ENCODE assay signal across 8 mouse cellular contexts in the genomic region with DNA sequence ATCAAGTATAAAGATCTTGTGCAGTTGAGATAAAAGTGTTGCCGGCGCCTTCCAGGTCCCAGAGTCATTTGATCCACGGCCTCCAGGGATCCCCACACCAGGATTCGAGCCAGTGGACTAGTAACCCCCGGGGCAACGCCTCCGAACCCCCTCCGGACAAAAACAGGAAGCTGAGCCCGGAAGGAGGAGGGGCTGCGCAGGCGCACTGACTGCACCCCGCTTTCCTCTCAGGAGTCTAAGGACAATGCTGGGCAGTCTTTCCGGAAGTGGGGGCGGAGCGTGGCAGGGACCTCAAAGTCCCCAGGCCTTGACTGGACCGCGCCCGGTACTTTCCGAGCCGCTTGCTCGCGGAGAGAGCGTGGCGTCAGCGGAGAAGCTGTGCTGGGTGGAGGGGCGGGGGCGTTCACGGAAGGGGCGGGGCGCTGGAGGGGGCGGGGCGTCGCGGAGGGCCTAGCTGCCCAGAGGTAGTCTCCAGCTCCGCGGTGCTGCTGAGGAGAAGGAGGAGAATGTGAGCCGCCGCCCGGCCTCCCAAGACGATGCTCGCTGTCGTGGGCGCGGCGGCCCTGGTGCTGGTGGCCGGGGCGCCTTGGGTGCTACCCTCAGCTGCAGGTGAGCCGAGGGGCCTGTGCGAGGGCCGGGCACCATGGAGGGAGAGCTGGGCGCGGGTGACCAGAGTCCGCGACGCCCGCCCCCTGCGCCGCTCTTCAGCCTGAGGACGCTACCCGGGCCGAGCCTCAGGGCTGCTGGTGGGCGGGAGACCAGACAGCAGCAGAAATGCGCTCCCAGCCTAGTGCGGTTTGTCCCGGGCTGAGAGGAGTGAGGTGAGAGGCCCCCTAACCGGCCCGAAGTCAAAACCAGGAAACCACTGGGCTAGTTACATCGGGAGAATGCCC. TPM values are rescaled to one million over a fixed set of nuclear protein-coding genes. Genes with fewer than 3 reads are reported as not detected.
A peak's percentile ranks its signal among the peaks of the same experiment; 100 is the strongest.
DNase-seq lines count a peak whose midpoint lies in the region; ATAC-seq and TF ChIP-seq lines count a peak whose summit lies in the region.

Ifnar1 (plus strand) TSS at position 431 of the 893 bp plus-strand sequence.

- no peaks in the 10 kb centered on the region for H3K27me3 ChIP-seq in embryonic facial prominence, embryonic 14.5 days (replicated peaks; ENCODE audit: control insufficient read depth, insufficient read depth, low read length)
- H3K27me3 ChIP-seq in heart, adult 2 months (ENCODE audit: control insufficient read depth, insufficient read depth, low read length): no peaks in the 10 kb centered on the region
- no peaks in the 10 kb centered on the region for H3K27me3 ChIP-seq in limb, embryonic 13.5 days
- H3K27me3 ChIP-seq in midbrain, embryonic 16.5 days (ENCODE audit: control insufficient read depth, insufficient read depth, low read depth, low read length): no peaks in the 10 kb centered on the region

- peak within 1 kb of the TSS; percentile 90 for H3K4me3 ChIP-seq in embryonic facial prominence, embryonic 14.5 days (ENCODE audit: low read depth, low read length)
- H3K4me3 ChIP-seq in heart, adult 2 months: peak within 1 kb of the TSS; percentile 79
- peak within 1 kb of the TSS; percentile 90 for H3K4me3 ChIP-seq in limb, embryonic 13.5 days
- peak within 1 kb of the TSS; percentile 81 for H3K4me3 ChIP-seq in midbrain, embryonic 16.5 days (ENCODE audit: low read depth, low read length)

- TF ChIP-seq CTCF in heart, adult 2 months (IDR thresholded peaks at IDR 0.05): peak; percentile 38

- peak within 1 kb of the TSS; percentile 96 for H3K27ac ChIP-seq in embryonic facial prominence, embryonic 14.5 days (replicated peaks; ENCODE audit: low read depth, low read length)
- H3K27ac ChIP-seq in heart, adult 2 months: peak within 1 kb of the TSS; percentile 97
- H3K27ac ChIP-seq in limb, embryonic 13.5 days: peak within 1 kb of the TSS; percentile 92
- peak within 1 kb of the TSS; percentile 91 for H3K27ac ChIP-seq in midbrain, embryonic 16.5 days (ENCODE audit: low read length)

- peak; percentile 95 for TF ChIP-seq EP300 in heart, adult 2 months (IDR thresholded peaks at IDR 0.05; ENCODE audit: insufficient read depth, low read depth, low read length)

- peak within 1 kb of the TSS; percentile 94 for H3K9ac ChIP-seq in embryonic facial prominence, embryonic 14.5 days (ENCODE audit: low read depth, low read length)
- peak within 1 kb of the TSS; percentile 96 for H3K9ac ChIP-seq in heart, adult 2 months (ENCODE audit: low read depth, low read length)
- peak within 1 kb of the TSS; percentile 94 for H3K9ac ChIP-seq in limb, embryonic 13.5 days
- peak within 1 kb of the TSS; percentile 94 for H3K9ac ChIP-seq in midbrain, embryonic 16.5 days (ENCODE audit: low read depth, low read length)

- peak; percentile 100 for DNase-seq in 3T3-L1 (ENCODE audit: low read depth, low spot score)
- DNase-seq in adrenal gland, postnatal 4 days (ENCODE audit: low spot score in 2 of 2): peak; percentile 93 to 99
- peak; percentile 100 for DNase-seq in embryonic facial prominence, embryonic 14.5 days (ENCODE audit: low spot score)
- DNase-seq in heart, adult 2 months: peak; percentile 99 to 100
- DNase-seq in kidney, adult 8-10 months: peak; percentile 99 to 100
- peak; percentile 96 to 99 for DNase-seq in spleen, postnatal 10 days (ENCODE audit: low spot score in 2 of 2)

- H3K4me2 ChIP-seq in embryonic facial prominence, embryonic 14.5 days (ENCODE audit: low read depth, low read length): peak within 1 kb of the TSS; percentile 78
- H3K4me2 ChIP-seq in limb, embryonic 13.5 days (replicated peaks): peak within 1 kb of the TSS; percentile 73
- H3K4me2 ChIP-seq in midbrain, embryonic 16.5 days (ENCODE audit: low read length): peak within 1 kb of the TSS; percentile 68

- peaks cover 9% of the 10 kb centered on the region for H3K4me1 ChIP-seq in embryonic facial prominence, embryonic 14.5 days (ENCODE audit: control insufficient read depth, insufficient read depth, low read length)
- peaks cover 11% of the 10 kb centered on the region for H3K4me1 ChIP-seq in heart, adult 2 months (ENCODE audit: control insufficient read depth, insufficient read depth, low read length)
- peaks cover 12% of the 10 kb centered on the region for H3K4me1 ChIP-seq in limb, embryonic 13.5 days
- peaks cover 21% of the 10 kb centered on the region for H3K4me1 ChIP-seq in midbrain, embryonic 16.5 days (ENCODE audit: control insufficient read depth, insufficient read depth, low read length)

- TF ChIP-seq POLR2A in heart, adult 2 months (IDR thresholded peaks at IDR 0.05; ENCODE audit: insufficient read depth, low read depth, low read length): peak; percentile 74

- WGBS in embryonic facial prominence, embryonic 14.5 days: 0% methylated on average over 30 of the region's 68 CpGs
- under 1% methylated on average over 60 of the region's 68 CpGs for WGBS in heart, adult 2 months
- WGBS in limb, embryonic 13.5 days: under 1% methylated on average over 65 of the region's 68 CpGs
- WGBS in midbrain, embryonic 16.5 days: under 1% methylated on average over 57 of the region's 68 CpGs

- H3K36me3 ChIP-seq in embryonic facial prominence, embryonic 14.5 days (ENCODE audit: control insufficient read depth, insufficient read depth, low read length): peaks cover 9% of the 10 kb centered on the region
- H3K36me3 ChIP-seq in heart, adult 2 months (ENCODE audit: control insufficient read depth, insufficient read depth, low read length): peaks cover 7% of the 10 kb centered on the region
- peaks cover 28% of the 10 kb centered on the region for H3K36me3 ChIP-seq in limb, embryonic 13.5 days
- peaks cover 5% of the 10 kb centered on the region for H3K36me3 ChIP-seq in midbrain, embryonic 16.5 days (ENCODE audit: control insufficient read depth, insufficient read depth, low read length)

- intact Hi-C loops in heart, adult 2 months (cut with DNase I): loop anchor here (1.0 to 2.0 kb wide), 3 partner anchors 44 to 122 kb away; partner anchors contain the start of gene Il10rb

- no peaks in the 10 kb centered on the region for H3K9me3 ChIP-seq in embryonic facial prominence, embryonic 14.5 days (ENCODE audit: control insufficient read depth, low read length)
- no peaks in the 10 kb centered on the region for H3K9me3 ChIP-seq in limb, embryonic 13.5 days
- no peaks in the 10 kb centered on the region for H3K9me3 ChIP-seq in midbrain, embryonic 16.5 days (replicated peaks; ENCODE audit: control insufficient read depth, low read length, poor library complexity, severe bottlenecking)

- H3K79me2 ChIP-seq in heart, adult 2 months (replicated peaks; ENCODE audit: control insufficient read depth, insufficient read depth, low read length): peaks cover 1% of the 10 kb centered on the region

- peak; percentile 99 for ATAC-seq in embryonic facial prominence, embryonic 14.5 days (ENCODE audit: low read depth)
- ATAC-seq in limb, embryonic 13.5 days (ENCODE audit: low FRiP score, low read depth): peak; percentile 99
- ATAC-seq in midbrain, embryonic 16.5 days: peak; percentile 99

RNA-seq across cellular contexts. Expression of gene Ifnar1, which starts in this region (rescaled TPM):
- total RNA-seq in adrenal gland, postnatal 4 days (2021): 10 to 100 TPM; 87.7 to 92.9 TPM
- 47.3 and 53.7 TPM in 2 replicates for polyA plus RNA-seq in embryonic facial prominence, embryonic 14.5 days (2014; fragmentation: Nextera tagmentation; extraction: Ambion mirVana)
- total RNA-seq in heart, adult 2 months (2021): 10 to 100 TPM; 23.6 to 24.0 TPM
- 12.5 and 20.2 TPM in 2 replicates for polyA plus RNA-seq in heart, adult 2 months (2012; rRNA removed)
- polyA plus RNA-seq in limb, embryonic 13.5 days (2015; fragmentation: Nextera tagmentation; extraction: Ambion mirVana): 63.5 and 67.1 TPM in 2 replicates
- 48.0 and 51.7 TPM in 2 replicates for polyA plus RNA-seq in midbrain, embryonic 16.5 days (2015; fragmentation: Nextera tagmentation; extraction: Ambion mirVana)

Comparison
In these comparisons a context has a peak if more than half of its experiments do, and no peak if none do; other contexts are left out.
1. Peak in every context shown above with its lines: DNase-seq, ATAC-seq, H3K4me3 ChIP-seq and H3K27ac ChIP-seq.